In the genomic region with DNA sequence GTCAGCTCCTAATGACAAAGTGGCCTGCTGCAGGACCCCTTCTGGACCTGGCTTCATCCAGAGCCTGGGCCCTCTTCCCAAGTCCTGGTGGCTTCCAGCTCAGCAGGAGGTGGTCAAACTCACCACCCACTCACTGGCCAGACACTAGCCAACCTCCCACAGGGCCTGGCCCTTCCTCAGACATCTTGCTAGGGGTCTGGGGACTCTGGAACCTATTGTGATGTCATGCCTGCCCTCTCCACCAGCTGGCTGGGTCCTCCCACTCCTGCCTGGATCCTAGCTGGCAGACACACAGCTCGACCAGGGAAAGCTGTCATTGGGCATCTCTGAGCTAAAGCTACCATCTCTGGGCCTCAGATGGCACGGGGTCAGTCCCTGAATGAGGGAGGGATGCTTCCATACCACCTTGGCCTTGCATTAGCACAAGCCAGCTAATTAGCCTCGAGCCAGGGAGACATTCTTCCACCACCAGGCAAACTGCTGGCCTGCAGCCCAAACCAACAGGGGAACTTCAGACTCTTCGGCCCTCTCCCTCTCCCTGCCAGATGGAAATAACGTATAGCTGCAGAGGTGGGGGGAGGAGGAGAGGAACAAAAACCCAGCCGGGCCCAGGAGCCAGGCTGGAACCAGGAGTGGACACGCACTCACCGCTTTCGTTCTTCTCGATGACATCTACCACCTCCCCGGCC, we compare ENCODE assay signal across 8 mouse cellular contexts.
DNase-seq lines count a peak whose midpoint lies in the region; ATAC-seq and TF ChIP-seq lines count a peak whose summit lies in the region.

No protein-coding gene starts in this region.

- peaks cover 31% of the 10 kb centered on the region for H3K27me3 ChIP-seq in erythroblast, embryonic 14.5 days (ENCODE audit: control insufficient read depth)
- peaks cover 9% of the 10 kb centered on the region; the same call in 1 of the 2 replicates for H3K27me3 ChIP-seq in hindbrain, embryonic 15.5 days
- no peaks in the 10 kb centered on the region for H3K27me3 ChIP-seq in lung, postnatal 0 days (replicated peaks; ENCODE audit: insufficient read depth, low read length)

- peak overlapping the region; percentile 20 for H3K4me3 ChIP-seq in erythroblast, embryonic 14.5 days (replicated peaks)
- peak overlapping the region; percentile 24 to 52 for H3K4me3 ChIP-seq in ES-E14 (ENCODE audit: insufficient read depth in 1 of 2, low read depth in 1 of 2, low read length in 2 of 2, poor library complexity in 1 of 2, severe bottlenecking in 1 of 2)
- H3K4me3 ChIP-seq in embryonic fibroblast, embryonic 13.5 days (ENCODE audit: insufficient read depth, low read length) = peak overlapping the region; percentile 59
- peak overlapping the region; percentile 17 for H3K4me3 ChIP-seq in hindbrain, embryonic 15.5 days
- H3K4me3 ChIP-seq in lung, postnatal 0 days (ENCODE audit: low read depth, low read length) = peak overlapping the region; percentile 42

- no peaks in the 10 kb centered on the region for H3K4me1 ChIP-seq in erythroblast, embryonic 14.5 days (ENCODE audit: control insufficient read depth)
- peaks cover 7 to 21% of the 10 kb centered on the region in 2 experiments; a peak in 3 of 4 replicates for H3K4me1 ChIP-seq in ES-E14 (ENCODE audit: control insufficient read depth in 2 of 2, insufficient read depth in 2 of 2, low read length in 2 of 2, poor library complexity in 1 of 2)
- H3K4me1 ChIP-seq in embryonic fibroblast, embryonic 13.5 days (ENCODE audit: control insufficient read depth, insufficient read depth, low read length) = peaks cover 39% of the 10 kb centered on the region
- peaks cover 45% of the 10 kb centered on the region for H3K4me1 ChIP-seq in hindbrain, embryonic 15.5 days (replicated peaks)
- peaks cover 32% of the 10 kb centered on the region; the same call in 1 of the 2 replicates for H3K4me1 ChIP-seq in lung, postnatal 0 days (ENCODE audit: insufficient read depth, low read depth, low read length)

- in situ Hi-C loops in ES-E14 (cut with MboI; ENCODE audit: low sequenced_read_pairs in 2 of 2, unreplicated experiment in 2 of 2) = no loop called here

- H3K4me2 ChIP-seq in hindbrain, embryonic 15.5 days = peak overlapping the region; percentile 42
- peak overlapping the region; percentile 75 for H3K4me2 ChIP-seq in lung, postnatal 0 days (replicated peaks; ENCODE audit: low read depth, low read length)

- ATAC-seq in erythroblast, adult 5-6 weeks (replicated peaks; ENCODE audit: low FRiP score, poor library complexity, severe bottlenecking) = no peak
- ATAC-seq in hindbrain, embryonic 15.5 days (ENCODE audit: low FRiP score, low read depth) = peak; percentile 32
- ATAC-seq in lung, postnatal 0 days = 0 out of 2 replicates have a peak, but pooled peaks have one; percentile 2
- no peak for ATAC-seq in erythroid progenitor cell, adult 5-6 weeks (replicated peaks; ENCODE audit: low FRiP score, poor library complexity, severe bottlenecking)
- ATAC-seq in inflammation-experienced regulatory T-cells, adult 6 months = no peak

- peak overlapping the region; percentile 57; the same call in 1 of the 2 replicates for H3K9ac ChIP-seq in ES-E14 (ENCODE audit: insufficient read depth, low read depth, low read length, poor library complexity, severe bottlenecking)
- H3K9ac ChIP-seq in hindbrain, embryonic 15.5 days = no peak overlapping the region
- H3K9ac ChIP-seq in lung, postnatal 0 days (replicated peaks; ENCODE audit: low read depth) = peak overlapping the region; percentile 66

- H3K27ac ChIP-seq in ES-E14 (ENCODE audit: insufficient read depth, low read depth, low read length, poor library complexity, severe bottlenecking) = no peak overlapping the region
- H3K27ac ChIP-seq in embryonic fibroblast, embryonic 13.5 days (ENCODE audit: insufficient read depth, low read length) = peak overlapping the region; percentile 97
- peak overlapping the region; percentile 43 for H3K27ac ChIP-seq in hindbrain, embryonic 15.5 days (replicated peaks)
- H3K27ac ChIP-seq in lung, postnatal 0 days (ENCODE audit: low read length) = peak overlapping the region; percentile 93

- no peak for TF ChIP-seq CTCF in embryonic fibroblast, embryonic 13.5 days (IDR thresholded peaks at IDR 0.05; ENCODE audit: borderline replicate concordance, insufficient read depth, low read length)
- TF ChIP-seq CTCF in lung, postnatal 0 days (IDR thresholded peaks at IDR 0.05) = no peak

- TF ChIP-seq POLR2A in embryonic fibroblast, embryonic 13.5 days (IDR thresholded peaks at IDR 0.05; ENCODE audit: low read depth, low read length) = peak; percentile 62

- no peaks in the 10 kb centered on the region for H3K9me3 ChIP-seq in erythroblast, embryonic 14.5 days (ENCODE audit: control insufficient read depth, low read length)
- H3K9me3 ChIP-seq in ES-E14 (ENCODE audit: control insufficient read depth, insufficient read depth, low read depth, low read length) = no peaks in the 10 kb centered on the region
- H3K9me3 ChIP-seq in hindbrain, embryonic 15.5 days = no peaks in the 10 kb centered on the region
- H3K9me3 ChIP-seq in lung, postnatal 0 days (ENCODE audit: low read length) = no peaks in the 10 kb centered on the region

- no peak for DNase-seq in ES-E14 (ENCODE audit: low read depth, low spot score)
- peak; percentile 61 for DNase-seq in lung, postnatal 0 days (ENCODE audit: low spot score)

- TF ChIP-seq EP300 in lung, postnatal 0 days (IDR thresholded peaks at IDR 0.05) = no peak

- 14% methylated on average over 11 of the region's 11 CpGs for WGBS in hindbrain, embryonic 15.5 days
- WGBS in lung, postnatal 0 days = 22% methylated on average over 11 of the region's 11 CpGs

- no peaks in the 10 kb centered on the region for H3K36me3 ChIP-seq in erythroblast, embryonic 14.5 days (ENCODE audit: control insufficient read depth)
- peaks cover 2% of the 10 kb centered on the region; the same call in 1 of the 2 replicates for H3K36me3 ChIP-seq in ES-E14 (ENCODE audit: control insufficient read depth, insufficient read depth, low read length, poor library complexity, severe bottlenecking)
- H3K36me3 ChIP-seq in hindbrain, embryonic 15.5 days = no peaks in the 10 kb centered on the region
- H3K36me3 ChIP-seq in lung, postnatal 0 days (ENCODE audit: insufficient read depth, low read length) = no peaks in the 10 kb centered on the region

TF ChIP-seq in ES-E14, 5 proteins besides CTCF, POLR2A, EP300 and RAD21:
- TF ChIP-seq HCFC1 (IDR thresholded peaks at IDR 0.05; ENCODE audit: borderline replicate concordance, insufficient read depth, low read length) = no peak
- TF ChIP-seq ZNF384 (IDR thresholded peaks at IDR 0.05; ENCODE audit: low read depth, low read length) = no peak
- no peak for TF ChIP-seq MAFK (IDR thresholded peaks at IDR 0.05; ENCODE audit: insufficient read depth, low read depth, low read length)
- no peak for TF ChIP-seq CHD2 (IDR thresholded peaks at IDR 0.05; ENCODE audit: low read depth, low read length)
- TF ChIP-seq ZC3H11A (IDR thresholded peaks at IDR 0.05; ENCODE audit: borderline replicate concordance, low read depth, low read length) = no peak

Comparison
In these comparisons a context has a peak if more than half of its experiments do, and no peak if none do; other contexts are left out.
1. ATAC-seq: peak in hindbrain, embryonic 15.5 days (single experiment) and lung, postnatal 0 days (single experiment); none in erythroblast, adult 5-6 weeks (single experiment), erythroid progenitor cell, adult 5-6 weeks (single experiment) and inflammation-experienced regulatory T-cells, adult 6 months (single experiment).
2. Peak in every context shown above with its lines, with median percentiles within 50 percentile points of each other: H3K4me3 ChIP-seq.